Mouse (Mus musculus): ENCODE data around the gene Fam174b. TPM values are rescaled to one million over a fixed set of nuclear protein-coding genes. Genes with fewer than 3 reads are reported as not detected.
A peak's percentile ranks its signal among the peaks of the same experiment; 100 is the strongest.

Gene Fam174b
- total RNA-seq, 2 experiments from 2014 or later, result 29.9 to 30.2 TPM

DNA sequence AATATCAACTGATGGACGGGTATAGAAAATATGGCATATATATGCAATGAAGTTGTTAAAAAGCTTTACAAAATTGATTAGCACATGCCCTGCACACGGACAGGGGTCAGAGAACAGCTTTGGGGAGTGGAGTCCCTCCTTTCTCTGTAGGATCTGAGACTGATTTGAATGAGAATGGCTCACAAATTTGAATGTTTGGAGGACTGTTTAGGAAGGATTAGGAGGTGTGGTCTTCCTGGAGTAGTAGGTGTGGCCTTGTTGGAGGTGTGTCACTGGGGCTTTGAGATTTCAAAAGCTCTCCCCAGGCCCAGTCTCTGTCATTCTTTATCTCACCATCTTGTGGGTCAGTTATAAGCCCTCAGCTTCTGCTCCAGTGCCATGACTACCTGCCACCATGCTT is 4.1 kb upstream of the Fam174b start:
- H3K27ac ChIP-seq, result no peak overlapping the region
- H3K4me3 ChIP-seq, result no peak overlapping the region
- no peak for DNase-seq (ENCODE audit: low spot score in 2 of 2)
- no peak for TF ChIP-seq CTCF (conservative IDR thresholded peaks at IDR 0.05)

DNA sequence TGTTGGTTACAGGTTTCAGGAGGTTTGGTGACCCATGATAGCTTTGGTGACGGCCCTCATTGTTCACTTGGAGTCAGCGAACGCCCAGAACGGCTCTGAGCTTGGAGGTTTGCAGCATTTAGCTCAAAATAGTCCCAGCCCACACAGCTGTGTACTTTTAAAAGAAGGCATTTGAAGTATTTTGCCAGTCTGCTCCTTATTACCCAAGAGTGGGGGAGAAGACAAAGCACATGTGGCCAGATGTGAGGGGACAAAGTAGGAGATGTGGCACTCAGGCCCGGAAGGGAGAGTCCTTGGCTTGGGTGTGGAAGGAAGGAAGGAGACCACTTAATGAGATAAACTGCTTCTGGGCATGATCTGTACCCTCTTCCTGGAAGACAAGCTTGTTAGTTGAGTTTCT is 1.3 kb downstream of the Fam174b start:
- Histone ChIP-seq H3K27ac (peak overlapping the region; percentile 95), H3K4me3 (peak overlapping the region; percentile 80)
- no peak for DNase-seq (ENCODE audit: low spot score in 2 of 2)
- no peak for TF ChIP-seq CTCF (conservative IDR thresholded peaks at IDR 0.05)

DNA sequence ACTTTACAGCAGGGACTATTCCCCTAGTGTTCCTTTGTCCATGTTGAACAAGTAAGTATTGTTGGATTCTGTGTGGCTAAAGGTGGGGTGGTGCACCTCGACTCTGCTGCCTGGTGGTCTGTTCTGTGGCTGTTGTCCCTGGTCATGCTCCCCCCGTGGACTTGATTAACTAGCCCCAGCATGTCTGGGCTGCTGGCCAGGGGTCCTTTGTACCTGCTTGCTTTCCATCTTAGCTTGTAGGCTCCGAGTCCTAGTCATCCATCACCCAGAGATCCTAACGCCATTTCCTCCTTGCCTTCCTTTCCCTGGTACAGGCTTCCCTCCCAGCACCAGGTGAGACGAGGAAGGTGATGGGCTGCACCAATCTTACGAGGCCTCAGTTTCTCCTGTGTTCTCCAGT is 1.7 kb downstream of the Fam174b start:
- no peak for TF ChIP-seq CTCF (conservative IDR thresholded peaks at IDR 0.05)
- H3K4me3 ChIP-seq, result peak overlapping the region; percentile 80
- peak overlapping the region; percentile 95; the same call in 1 of the 2 replicates for H3K27ac ChIP-seq
- no peak for DNase-seq (ENCODE audit: low spot score in 2 of 2)

DNA sequence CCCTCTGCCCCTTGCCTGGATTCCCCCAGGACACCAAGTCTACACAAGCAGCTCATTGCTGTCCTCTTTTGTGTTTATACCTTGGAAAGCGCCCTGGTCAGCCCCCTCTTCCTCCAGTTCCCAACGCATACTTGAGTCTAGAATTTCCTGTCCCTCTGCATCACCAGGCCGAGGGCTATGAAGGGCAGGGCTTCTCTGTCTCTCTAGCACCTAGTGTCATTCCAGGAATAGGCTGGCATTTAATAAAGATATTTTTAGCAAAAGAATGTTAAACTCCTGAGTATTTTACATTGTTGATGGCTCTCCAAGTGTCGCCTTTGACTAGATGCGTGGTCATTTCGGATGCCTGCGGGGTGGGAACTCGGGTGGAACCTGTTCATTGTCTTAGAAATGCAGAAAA is 3.0 kb downstream of the Fam174b start:
- Histone ChIP-seq H3K4me3 (no peak overlapping the region), H3K27ac (no peak overlapping the region)
- DNase-seq (ENCODE audit: low spot score in 2 of 2), result no peak
- no peak for TF ChIP-seq CTCF (conservative IDR thresholded peaks at IDR 0.05)

DNA sequence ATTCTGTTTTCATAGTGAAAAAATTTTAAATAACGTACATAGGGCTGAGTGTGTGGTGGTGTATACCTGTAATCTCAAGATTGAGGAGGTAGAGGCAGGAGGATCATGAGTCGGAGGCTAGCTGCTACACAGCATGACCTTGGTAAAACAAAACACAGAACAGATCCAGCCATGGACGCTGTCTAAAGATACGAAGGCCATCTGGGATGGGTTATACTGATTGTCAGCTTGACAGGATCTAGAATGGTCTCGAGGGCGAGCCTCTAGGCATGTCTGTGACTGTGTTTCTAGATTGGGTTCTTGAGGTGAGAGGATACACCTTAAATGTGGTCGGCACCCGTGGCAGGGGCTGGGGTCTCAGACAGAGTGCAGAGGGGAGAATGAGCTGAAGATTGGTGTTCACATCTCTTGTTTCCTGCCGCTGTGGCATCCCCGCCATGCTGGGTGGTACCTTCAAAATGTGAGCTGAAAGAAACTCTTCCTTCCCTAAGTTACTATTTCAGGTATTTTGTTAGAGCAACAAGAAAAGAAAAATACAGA is 3.8 kb downstream of the Fam174b start:
- Histone ChIP-seq H3K27ac (no peak overlapping the region), H3K4me3 (no peak overlapping the region)
- TF ChIP-seq CTCF (conservative IDR thresholded peaks at IDR 0.05), result no peak
- no peak for DNase-seq (ENCODE audit: low spot score in 2 of 2)

DNA sequence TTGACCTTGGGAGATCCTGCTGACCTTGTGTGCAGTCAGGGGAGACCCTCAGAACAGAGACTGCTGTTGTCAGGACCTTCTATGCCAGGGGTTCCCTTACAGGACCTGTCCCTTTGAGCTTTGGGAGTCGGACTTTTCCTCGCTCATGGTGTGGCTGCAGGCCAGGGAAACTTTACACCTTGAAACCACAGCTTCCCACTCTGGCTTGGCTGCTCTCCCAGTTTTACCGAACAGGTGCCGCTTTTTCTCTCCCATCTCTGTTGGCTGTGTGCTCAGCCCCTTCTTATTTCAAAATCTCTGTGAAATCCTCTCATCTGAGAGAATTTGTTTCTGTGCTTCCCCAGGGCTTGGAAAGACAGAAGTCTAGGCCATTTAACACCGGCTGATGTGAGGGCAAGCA is 5.8 kb downstream of the Fam174b start:
- Histone ChIP-seq H3K27ac (no peak overlapping the region), H3K4me3 (no peak overlapping the region)
- no peak for DNase-seq (ENCODE audit: low spot score in 2 of 2)
- no peak for TF ChIP-seq CTCF (conservative IDR thresholded peaks at IDR 0.05)

DNA sequence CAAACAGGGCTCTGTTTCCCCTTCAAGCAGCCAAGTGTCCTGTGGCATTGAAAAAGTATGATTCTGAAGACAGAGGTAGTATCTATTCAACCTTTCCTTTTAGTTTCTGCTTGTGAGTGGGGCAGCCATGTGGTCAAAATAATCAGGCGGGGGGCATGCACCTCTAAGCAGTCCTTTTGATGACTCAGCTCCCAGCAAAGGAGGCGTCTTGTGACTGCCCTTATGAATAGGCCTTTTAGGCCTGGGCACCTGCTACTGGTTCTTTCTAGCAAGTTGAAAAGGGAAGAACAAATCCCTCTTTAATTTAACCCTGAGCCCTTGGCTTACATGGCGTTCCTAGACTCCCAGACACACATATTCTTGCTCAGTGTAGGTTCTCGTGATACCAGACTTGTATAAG is 6.7 kb downstream of the Fam174b start:
- no peak for TF ChIP-seq CTCF (conservative IDR thresholded peaks at IDR 0.05)
- DNase-seq (ENCODE audit: low spot score in 2 of 2), result no peak
- Histone ChIP-seq H3K27ac (no peak overlapping the region), H3K4me3 (no peak overlapping the region)

DNA sequence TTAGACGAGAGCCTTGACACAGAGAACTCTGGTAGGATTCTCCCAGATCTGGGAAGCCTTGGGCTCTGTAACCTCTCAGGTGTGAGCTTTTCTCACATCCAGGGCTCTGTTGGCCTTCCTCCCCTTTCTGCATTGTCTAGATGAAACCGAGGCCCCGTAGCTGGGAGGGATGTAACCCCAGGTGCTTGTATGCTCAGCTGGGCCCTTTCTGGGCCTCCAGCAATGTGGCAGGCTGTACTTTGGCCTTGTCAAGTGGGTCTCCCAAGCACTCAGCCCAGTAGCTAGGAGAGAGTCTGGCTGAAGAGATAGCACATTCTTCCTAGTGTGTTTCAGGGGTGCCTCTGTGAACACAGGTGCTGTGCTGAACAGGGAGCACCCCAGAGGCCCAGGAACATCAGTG is 7.4 kb downstream of the Fam174b start:
- Histone ChIP-seq H3K4me3 (no peak overlapping the region), H3K27ac (no peak overlapping the region)
- no peak for DNase-seq (ENCODE audit: low spot score in 2 of 2)
- no peak for TF ChIP-seq CTCF (conservative IDR thresholded peaks at IDR 0.05)

DNA sequence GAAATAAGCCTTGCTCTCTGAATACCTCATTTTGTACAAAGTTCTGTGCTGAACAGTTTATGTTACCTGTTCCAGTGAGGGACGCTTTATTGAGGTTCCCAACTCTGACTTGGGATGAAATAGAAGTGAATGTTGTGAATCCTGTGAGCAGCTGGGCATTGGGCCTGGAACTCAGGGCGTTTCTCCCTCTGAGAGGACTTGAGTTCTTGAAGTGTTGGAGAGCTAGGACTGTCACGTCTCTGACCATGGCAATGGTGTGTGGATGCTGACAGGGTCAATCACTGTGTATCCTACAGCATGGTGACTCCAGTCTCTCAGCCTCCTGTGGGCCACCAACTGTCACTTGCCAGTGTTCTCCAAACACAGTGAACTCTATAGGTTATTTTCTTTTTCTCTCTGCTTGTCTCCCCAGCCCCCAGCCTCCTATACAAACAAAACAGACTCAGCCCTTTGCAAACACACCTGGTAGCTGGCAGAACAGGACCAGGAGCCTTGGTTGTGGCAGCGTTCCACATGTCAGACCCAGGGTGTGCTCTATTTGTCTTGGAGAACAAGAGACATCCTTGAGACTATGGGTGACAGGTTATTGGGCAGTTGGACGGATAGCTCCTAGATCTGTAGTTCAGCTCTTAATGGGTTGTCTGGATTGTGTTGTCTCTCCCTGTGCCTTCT is 8.5 kb downstream of the Fam174b start:
- H3K4me3 ChIP-seq, result no peak overlapping the region
- no peak for DNase-seq (ENCODE audit: low spot score in 2 of 2)
- TF ChIP-seq CTCF (conservative IDR thresholded peaks at IDR 0.05), result no peak
- no peak overlapping the region for H3K27ac ChIP-seq

DNA sequence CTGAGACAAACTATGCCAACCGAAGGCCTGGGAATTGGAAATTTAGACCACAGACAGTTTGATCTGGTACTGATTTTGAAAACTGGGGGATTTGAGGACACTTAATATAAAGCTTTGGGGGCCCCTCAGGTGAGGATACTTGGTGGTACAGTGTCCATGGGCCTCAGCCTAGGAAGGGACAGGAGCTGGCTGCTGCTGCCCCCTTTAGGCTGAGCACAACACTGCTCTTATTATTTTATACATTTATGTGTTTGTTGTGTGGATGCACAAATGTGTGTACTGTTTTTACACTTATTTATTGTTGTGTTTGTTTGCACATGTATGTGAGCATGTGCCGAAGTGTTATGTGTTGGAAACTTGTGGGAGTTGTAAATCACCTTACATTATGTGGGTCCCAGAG is 9.2 kb downstream of the Fam174b start:
- peak; percentile 75 for TF ChIP-seq CTCF (conservative IDR thresholded peaks at IDR 0.05)
- H3K27ac ChIP-seq, result no peak overlapping the region
- no peak overlapping the region for H3K4me3 ChIP-seq
- DNase-seq (ENCODE audit: low spot score in 2 of 2), result no peak

DNA sequence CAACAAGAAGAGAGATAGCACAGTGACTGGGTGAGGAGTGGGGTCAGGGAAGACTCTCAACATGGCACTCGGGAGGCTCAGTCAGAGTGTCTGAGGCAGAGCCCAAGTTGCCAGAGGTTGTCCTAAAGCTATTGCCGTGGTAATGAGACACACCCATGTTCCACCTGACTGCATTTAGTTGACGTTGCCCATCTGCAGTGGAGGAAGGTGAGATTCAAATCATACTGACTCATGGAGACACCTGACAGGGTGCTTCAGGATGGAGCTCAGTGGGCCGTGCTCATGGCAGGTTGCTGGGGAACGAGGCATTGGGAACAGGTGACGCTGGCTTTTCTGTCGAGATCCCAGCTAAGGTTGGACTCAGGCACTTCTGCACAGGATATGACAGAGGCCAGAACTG is 9.9 kb downstream of the Fam174b start:
- no peak overlapping the region for H3K4me3 ChIP-seq
- H3K27ac ChIP-seq, result no peak overlapping the region
- TF ChIP-seq CTCF (conservative IDR thresholded peaks at IDR 0.05), result no peak
- DNase-seq (ENCODE audit: low spot score in 2 of 2), result no peak

DNA sequence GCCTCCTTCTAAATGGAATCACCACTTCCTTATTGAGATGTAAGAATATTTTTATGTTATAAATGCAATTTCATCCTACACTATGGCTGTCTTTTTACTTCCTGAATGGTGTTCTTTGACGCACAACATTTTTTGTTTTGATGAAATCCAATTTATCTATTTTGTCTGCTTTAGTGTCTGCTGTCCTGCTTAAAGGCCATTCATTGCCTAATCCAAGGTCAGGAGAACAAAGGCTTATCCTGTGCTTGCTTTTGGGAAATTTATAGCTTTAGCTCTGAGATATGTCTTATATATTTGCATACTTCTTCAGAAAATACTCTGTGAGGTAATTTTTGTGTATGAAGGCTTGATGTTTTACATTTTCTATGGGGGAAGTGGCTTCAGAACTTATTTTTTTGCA is 13.5 kb downstream of the Fam174b start:
- Histone ChIP-seq H3K4me3 (no peak overlapping the region), H3K27ac (no peak overlapping the region)
- TF ChIP-seq CTCF (conservative IDR thresholded peaks at IDR 0.05), result no peak
- DNase-seq (ENCODE audit: low spot score in 2 of 2), result no peak

DNA sequence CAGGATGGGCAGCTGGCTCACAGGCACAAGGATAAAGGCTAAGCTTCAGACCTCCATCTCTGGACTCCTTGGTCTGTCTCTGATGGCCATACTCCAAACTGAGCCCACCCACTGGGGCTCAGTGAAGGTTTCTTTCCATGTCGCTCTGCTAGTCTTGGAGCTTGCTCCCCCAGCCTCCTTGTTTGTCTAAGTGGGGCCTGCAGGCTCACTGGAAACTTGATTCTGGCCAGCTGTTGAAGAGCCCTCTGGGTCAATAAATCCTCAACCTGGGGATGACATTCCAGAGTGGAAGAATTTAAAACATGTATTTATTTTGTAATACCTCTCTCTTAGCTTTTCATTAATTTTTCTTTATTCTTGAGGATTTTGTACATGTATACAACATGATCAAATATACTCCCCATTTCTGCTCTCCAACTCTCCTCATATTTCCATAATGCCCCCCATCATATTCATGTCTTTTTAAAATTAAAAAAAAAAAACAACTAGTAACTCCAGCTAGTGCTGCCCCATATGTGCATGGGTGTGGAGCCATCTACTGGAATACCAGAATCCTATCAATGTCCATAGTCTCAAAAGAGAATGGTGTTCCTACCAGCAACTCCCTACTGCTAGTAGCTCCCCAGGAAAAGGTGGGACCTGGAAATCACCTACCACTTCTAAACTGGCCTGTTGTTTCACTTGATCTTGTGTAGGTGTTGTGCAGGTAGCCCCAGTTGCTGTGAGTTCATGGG is 15.4 kb downstream of the Fam174b start:
- peak; percentile 61 for TF ChIP-seq CTCF (conservative IDR thresholded peaks at IDR 0.05)
- no peak for DNase-seq (ENCODE audit: low spot score in 2 of 2)
- H3K4me3 ChIP-seq, result no peak overlapping the region

DNA sequence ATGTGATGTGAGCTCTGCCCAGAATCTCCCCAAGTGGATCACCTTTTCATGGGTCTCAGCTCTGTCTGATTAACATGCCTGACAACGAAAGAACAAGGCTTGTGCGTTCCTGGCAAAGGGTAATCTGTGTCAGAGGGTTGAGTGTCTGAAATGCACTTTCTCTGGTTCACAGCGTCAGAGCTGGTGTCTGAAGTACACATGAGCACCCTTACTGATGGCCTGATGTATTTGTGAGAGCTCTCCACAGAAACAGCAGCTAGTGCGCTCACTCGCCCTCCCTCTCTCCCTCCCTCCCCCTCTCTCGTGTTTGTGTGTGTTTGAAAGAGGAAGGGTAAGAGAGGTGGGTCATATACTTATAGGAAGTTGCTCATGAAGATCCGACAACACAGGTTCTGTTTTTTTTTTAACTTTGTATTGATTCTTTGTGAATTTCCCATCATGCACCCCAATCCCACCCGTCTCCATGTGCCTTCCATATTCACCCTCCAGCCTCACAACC is 21.6 kb downstream of the Fam174b start:
- H3K27ac ChIP-seq, result no peak overlapping the region
- no peak overlapping the region for H3K4me3 ChIP-seq
- no peak for TF ChIP-seq CTCF (conservative IDR thresholded peaks at IDR 0.05)
- DNase-seq (ENCODE audit: low spot score in 2 of 2), result no peak

More for the DNA sequence above, 15.4 kb downstream of the Fam174b start:
- no peak overlapping the region for H3K27ac ChIP-seq
